Mouse (Mus musculus) urinary bladder, postnatal 4 days (tissue): ENCODE measurements around the gene Wfdc15b.
A peak's percentile ranks its signal among the peaks of the same experiment; 100 is the strongest.
"Not testable (repeated sequence)": the region's sequence is repeated elsewhere in the genome, so short reads cannot be mapped to it uniquely, and the experiment has no call there.

ENCODE experiments used
- DNase-seq, 2 experiments: peaks; one replicate each; pipeline ENCODE4 v3.0.0; 2021 to 2022; ENCODE audit warnings: low spot score in 2 of 2

Wfdc15b gene

DNA sequence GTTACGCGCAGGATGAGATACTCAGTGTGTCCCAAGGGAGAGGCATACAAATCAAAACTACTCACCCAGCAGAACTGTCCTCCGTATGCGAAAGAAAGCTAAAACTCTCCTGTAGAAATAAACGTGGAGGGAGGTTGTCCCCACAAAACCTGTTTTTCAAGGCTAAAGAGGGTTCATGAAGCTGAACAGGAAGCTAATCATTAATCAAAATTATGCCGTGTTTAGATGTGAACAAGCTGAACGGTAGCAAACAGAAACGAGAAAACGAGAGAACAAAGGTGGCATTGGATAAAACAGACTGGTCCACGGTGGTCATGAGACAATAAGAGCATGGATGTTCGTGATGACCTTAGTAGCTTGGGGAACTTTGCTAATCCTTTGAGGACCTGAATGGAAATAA, at the start of gene Wfdc15b:
Gene Wfdc15b, minus strand, starts transcription at position 139 of the 400 bp plus-strand sequence.
- DNase-seq: no peak

DNA sequence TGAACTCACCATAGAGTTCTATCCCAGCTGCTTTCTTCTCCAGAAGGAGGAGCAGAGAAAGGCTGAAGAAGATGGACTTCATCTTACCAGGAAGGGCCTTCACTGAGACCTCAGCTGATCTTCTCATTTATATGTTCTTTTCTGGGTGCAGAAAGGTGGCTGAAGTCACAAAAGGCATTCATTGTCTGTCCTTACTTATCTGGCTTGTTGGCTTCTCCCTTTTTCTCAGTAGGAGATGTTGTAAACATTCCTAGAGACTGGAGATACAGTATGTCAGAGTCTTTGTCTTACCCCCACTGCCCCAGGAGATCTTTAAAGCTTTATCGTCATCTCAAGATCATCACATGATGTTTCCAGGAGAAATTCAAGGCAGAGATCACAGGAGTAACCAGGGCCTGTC, 35.1 kb upstream of the Wfdc15b start, which contains the start of gene Svs3b:
Gene Svs3b, minus strand, starts transcription at position 101 of the 400 bp plus-strand sequence.
- not testable (repeated sequence) for DNase-seq

DNA sequence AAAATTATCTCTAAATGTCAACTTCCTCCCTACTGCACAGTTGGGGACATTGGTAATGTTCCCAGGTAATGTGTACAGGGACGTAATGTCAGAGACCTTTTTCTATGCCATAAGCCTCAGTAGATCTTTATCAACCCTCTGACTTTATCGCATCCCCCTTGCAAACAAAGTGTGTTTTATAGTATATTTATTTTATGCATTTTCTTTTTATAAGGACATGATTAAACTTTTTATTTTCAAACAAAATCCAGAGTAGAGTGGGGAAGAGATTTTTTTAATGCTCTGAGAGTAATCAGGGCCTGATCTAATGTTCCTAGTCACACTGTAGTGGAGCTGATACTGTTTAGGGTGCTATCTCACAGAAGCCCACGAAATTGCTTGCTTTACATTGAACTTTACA, 16.9 kb upstream of the Wfdc15b start, which contains the start of gene Svs2:
Gene Svs2, minus strand, starts transcription at position 101 of the 400 bp plus-strand sequence.
- DNase-seq: no peak

DNA sequence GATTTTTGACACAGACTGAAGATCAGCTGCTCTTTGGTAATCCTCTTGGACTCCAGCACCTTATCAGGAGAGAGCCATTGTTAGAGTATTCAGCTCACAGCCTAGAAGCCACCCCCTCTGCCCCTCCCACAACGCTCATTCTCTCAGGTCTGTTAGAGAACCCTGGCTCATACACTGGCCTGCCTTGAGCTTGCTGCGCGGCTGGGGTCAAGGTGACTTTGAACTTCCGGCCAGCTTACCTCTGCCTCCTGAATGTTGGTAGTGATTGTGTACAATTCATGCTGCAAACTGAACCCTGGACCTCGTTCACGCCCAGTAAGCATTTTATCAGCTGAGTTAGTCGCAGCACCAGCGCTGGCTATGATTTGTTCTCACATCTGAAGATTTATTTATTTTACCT, 11.2 kb upstream of the Wfdc15b start:
- DNase-seq: no peak

DNA sequence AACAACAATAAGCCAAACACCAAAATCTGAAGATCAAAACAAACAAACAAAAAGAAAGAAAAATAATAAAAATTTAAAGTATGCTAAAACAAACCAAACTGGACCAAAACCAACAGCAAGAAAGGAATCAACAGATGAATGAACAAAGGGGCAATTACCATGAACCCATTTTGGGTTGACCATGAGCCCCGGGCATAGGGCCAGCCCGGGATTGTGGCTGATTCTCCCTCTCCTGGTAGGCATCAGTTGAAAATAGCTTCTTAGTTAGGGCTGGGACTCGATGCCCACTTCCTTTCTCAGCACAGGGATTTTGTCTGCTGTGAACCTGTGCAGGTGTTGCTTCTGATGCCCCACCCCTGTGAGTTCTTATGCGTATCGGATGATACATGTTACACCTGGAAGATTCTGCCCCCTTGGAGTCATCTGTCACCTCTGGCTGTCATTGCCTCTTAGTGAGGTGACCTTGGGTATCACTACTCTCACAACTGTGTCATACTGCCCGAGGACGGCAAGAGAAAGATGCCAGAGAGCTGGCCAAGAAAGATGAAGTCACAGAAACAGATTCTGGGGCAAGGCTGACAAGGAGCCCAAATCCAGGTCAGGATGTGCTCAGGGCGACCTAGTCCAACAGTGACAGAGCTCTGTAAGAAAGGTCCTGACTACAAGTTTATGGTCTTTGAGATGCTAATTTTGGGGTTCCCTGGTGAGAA, 7.1 kb upstream of the Wfdc15b start:
- no peak for DNase-seq

DNA sequence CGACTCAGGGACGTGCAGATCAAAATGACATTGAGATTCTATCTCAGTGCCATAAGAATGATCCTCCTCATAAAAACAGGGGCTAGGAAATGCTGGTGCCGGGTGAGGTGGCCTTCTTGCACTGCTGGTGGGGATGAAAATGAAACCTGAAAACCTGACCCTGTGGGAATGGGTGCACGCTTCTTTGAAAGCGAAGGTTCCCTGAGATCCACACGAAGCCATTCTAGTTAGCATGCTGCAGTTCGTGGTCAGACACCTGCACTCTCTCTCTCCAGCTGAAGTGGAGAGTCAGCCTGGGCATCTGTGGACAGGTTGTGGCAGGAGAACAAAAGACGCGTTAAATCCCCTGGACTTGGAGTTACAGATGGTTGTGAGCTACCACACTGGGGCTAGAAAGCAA, 2.2 kb downstream of the Wfdc15b start:
- DNase-seq: no peak

DNA sequence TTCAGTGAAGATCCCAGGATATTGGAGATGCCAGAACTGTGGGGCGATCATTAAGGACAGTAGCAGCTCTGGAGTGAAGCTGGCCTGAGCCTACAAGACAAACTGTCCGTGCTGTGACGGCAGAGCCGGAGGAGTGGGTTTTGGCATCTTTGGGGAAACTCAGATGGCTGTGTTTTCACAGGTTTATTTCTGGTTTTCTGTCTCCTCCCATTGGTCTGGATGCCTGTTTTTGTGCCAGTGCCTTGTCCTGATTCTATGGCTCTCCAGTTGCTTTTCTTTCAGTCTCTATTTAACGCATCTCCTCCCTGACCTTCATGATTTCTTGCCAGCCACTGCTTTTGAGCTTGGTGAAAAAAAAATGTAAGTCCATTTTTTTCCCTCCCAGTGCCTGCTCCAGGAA, 8.7 kb downstream of the Wfdc15b start:
- DNase-seq: no peak

DNA sequence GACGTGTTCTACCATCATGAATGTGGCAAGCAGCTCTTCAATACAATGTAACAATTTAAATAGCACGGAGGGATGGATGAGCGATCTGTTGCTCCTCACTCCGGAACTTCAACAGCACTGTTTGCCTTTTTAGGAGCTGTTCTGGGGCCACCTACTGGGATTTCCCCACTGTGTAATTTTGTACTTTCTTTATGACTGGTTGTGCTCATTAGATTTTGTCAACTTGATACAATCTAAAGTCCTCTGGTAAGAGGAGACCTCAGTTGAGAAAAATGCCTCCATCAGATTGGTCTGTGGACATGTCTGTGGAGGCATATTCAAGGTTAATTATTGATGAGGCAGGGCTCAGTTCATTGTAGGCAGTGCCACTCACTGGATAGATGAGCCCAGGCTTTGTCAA, 10.6 kb downstream of the Wfdc15b start:
- no peak for DNase-seq

DNA sequence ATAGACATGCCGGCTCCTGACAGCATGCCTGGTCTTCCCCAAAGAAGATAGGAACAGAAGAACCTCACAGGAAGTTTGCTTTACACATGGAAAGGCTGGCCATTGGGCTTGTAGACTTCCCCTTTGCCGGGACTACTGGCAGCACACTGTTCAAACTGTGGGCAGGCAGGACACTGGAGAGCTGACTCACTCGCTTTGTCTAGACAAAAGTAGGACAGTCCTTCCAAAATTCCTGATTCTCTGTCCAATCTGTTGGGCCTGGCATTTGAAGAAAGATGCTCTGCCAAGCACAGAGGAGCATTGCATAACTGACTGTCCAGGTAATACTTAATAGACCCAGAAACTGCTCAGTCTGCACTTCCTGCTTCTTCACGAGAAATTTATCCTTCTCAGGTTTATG, 14.8 kb downstream of the Wfdc15b start:
- no peak for DNase-seq

DNA sequence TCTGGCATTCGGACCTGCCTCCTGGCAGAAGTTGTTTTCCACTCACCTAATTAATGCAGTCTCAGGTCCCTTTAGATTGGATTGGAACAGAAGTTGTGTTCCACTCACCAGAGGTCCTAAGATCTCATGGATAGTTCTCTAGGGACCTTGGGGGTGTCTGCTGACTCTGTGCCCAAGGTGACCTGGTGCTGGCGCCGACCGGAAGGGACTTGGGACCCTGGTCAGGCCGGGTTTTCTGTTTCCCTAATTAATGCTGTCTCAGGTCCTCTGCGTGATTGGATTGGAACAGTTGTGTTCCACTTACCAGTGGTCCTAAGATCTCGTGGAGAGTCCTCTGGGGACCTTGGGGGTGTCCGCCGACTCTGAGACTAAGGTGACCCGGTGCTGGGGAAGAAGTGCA, 15.4 kb downstream of the Wfdc15b start:
- DNase-seq: not testable (repeated sequence)

DNA sequence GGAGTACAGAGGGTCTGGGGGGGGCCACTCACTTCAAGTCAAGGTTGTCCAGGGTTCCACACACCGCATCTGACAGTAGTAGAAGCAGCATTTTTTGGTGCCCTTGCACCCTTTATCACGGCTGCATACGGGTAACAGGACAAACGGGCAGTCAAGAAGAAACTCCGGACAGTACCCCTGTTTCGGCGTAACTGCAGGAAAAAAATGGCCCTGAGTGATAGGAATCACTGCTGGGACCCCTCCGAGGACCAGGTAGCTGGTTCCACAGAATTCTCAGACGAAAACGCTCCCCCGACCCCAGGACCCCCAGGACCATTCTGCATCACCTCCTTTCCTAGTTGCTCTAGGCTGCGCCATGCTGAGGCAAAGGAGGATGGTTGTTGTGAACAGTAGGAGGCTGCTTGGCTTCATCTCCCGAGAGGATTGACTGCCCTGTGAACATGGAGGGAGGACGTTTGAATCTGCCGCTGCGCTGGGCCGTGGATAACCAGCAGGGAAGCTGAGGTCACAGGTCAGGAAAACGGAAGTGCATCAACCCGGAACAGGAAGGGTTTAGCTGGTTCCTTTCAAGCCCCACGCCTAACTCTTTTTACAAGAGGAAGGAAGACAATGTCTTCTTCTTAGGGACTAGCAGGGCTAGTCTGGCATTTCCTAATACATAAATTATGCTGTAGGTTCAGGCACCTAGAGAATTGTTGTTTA, 21.7 kb downstream of the Wfdc15b start, which contains the start of gene Wfdc15a:
Gene Wfdc15a, minus strand, starts transcription at position 505 of the 702 bp plus-strand sequence.
- peak in 1 of 2 experiments; percentile 46 for DNase-seq

DNA sequence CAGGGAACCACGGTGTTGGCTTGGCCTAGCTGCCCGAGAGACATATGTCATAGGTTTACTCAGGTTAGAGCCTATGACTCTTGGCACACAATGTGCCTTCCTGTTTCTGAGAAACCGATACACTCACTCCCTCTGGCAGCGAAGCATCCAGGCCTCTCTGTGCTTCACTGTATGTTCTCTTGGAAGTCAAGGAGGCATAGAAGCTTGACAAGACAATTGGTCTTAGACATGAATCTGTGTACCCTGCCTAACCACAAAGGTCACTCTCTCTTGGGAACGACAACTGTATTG, 24.8 kb downstream of the Wfdc15b start:
- DNase-seq: peak in 1 of 2 experiments; percentile 10

DNA sequence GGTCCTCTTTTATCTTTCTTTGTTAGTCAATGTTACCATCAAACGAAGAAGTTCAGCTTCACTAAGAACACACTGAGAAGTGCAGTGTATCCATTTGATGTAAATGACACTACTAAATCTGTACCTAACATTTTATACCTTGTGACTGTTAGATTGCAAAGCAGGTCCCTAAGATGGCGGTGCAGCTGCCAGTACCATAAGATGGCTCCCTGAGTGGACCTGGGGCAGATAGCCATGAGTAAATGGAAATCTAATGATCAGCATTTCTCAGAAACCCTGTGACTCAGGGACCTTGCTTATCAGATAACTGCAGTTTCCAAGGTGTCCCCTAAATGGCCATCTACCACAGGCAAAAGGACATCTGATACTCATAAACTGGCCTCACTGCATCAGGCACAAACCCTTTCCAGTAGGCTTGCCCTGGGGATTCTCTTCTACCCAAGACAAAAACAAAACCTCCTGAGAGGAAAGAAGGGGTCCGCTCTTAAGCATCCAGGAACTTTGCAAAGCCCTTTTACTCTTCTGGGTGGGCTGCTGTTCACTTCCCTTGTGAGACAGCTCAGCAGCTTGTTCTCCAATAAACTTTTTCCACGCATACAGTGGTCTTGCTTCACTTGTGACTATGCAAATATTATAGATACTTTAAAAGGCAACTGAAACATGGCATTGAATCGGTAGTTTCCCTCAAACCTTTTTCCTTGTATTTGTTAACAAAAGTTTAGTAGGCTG, 25.3 kb downstream of the Wfdc15b start:
- peak; percentile 11 to 22 for DNase-seq

DNA sequence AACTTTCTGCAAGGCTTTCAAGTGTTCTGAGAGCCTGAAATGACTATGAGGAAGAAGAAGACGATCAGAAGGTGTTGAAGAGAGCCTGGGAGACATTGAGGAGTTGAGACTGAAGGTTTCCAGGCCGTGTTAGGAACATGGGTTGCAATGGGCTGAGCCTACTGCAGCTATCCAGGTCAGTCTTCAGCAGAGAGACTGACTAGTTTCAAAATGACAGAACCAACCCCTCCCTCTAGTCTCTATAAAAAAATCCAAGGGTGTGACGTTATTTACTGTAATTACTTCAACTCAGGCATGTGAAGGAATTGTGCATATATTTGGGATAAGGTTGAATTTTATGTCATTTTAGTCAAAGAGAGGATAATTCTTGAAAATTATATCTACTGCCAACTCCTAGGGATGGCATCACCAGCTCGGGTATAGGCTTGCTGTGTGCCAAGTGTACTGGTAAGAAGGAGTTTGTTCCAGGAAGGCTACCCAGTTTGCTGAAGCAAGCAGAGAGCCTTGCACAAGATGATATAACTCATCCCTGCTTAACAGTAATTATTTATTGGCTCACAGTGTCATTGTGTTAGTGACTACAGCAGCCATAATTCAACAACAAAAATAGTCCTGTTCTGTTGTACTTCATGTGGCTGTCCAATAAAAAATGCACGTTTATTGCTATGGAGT, 26.4 kb downstream of the Wfdc15b start:
- peak; percentile 7 to 40 for DNase-seq

DNA sequence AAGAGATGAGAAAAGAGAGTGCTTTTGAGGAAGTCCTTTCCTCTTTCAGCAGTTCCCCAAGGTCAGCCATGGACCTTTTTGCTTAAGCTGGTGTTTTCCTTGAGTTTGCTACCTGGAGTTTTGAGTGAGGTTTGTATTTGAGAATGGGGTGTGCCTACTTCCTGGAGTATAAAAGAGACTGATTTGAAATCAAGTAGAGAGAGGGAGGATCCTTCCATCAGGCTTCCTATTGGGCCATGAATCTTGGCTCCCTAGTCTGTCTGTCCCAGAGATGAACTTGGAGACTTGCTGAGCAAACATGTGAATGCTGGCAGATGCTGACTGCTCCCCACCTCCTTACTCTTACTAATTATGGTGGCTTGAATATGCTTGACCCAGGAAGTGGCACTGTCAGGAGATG, 29.2 kb downstream of the Wfdc15b start:
- DNase-seq: peak; percentile 9 to 22

DNA sequence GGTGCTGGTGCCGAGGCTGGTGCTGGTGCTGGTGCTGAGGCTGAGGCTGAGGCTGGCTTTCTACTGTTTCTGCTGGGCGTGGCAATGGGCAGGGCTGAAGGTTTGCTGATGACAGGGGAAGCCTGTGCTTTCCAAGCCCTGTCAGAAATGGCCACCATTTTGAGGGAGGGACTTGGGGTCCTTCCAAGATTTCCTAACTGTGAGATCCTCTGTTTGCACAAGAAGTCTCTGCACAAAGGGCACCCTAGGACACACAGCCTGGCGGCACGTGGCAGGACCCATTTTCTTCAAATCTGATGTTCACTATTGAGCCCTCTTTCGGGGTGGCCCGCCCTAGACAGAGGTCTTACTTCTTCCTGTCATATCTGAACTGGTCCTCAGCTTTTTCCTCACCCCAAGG, 30.9 kb downstream of the Wfdc15b start, which contains the start of gene Wfdc12:
Gene Wfdc12, minus strand, starts transcription at position 33 of the 400 bp plus-strand sequence.
- peak in 1 of 2 experiments; percentile 54 for DNase-seq

DNA sequence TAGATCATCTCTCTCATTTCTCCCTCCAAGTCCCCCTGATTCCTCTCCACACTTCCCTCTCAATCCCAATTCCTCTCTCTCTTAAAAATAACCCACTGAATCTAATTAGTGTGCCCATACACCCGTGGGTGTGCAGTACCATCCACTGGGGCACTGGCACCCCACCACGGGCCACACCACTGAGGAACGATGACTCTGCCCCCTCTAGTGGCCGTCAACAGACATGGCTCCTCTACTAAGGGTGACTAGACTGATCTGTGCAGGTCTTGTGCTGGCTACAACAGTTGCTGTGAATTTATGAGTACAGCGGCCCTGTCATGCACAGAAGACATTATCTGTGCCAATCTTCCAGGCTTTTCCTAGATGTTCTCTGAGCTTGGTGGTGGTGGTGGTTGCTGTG, 32.7 kb downstream of the Wfdc15b start:
- peak in 1 of 2 experiments; percentile 45 for DNase-seq

DNA sequence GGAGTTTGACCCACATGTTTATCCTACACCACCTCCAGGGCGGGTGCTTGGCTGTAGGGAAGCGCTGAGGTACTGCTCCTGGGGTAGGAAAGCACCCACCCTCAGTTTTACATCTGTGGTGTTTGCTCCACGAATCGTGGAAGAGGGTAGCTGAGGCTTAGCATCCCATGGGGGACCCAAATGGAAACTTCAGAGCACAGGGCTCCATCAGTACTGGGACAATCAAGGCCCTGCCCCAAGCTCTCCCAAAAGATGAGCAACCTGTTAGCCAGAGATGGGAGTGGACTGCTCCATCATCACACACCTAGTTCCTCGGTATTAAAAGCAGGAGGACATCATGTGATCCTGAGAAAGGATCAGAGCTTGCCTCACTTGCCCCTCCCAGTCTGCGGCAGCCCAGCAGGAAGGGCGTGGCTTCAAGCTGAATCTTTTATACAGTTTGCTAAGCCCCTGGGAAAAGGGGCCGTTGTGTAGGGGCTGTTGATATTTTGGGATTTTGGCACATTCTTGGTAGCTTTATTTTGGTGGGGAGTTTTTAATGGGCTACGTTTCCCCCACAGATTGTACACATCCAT, 37.2 kb downstream of the Wfdc15b start:
- DNase-seq: peak in 1 of 2 experiments; percentile 43

DNA sequence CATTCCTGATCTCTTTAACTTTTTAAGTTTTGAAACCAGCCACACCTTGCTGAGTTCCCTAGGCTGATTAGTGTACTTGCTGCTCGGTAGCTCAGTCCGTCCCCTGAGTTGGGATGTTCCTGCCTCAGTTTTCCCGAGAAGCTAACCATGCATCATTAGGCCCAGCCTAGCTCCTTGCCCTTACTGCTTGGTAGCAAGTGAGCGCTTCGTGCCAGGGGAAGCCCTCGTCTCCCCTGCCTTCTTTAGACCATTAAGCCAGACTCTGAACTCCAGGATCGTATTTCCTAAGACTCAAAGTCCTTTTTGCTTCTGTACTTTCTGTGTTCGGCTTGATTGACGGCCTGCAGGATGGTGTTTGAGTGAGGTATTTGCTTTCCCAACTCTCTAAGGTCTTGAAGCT, 38.1 kb downstream of the Wfdc15b start:
- DNase-seq: no peak

DNA sequence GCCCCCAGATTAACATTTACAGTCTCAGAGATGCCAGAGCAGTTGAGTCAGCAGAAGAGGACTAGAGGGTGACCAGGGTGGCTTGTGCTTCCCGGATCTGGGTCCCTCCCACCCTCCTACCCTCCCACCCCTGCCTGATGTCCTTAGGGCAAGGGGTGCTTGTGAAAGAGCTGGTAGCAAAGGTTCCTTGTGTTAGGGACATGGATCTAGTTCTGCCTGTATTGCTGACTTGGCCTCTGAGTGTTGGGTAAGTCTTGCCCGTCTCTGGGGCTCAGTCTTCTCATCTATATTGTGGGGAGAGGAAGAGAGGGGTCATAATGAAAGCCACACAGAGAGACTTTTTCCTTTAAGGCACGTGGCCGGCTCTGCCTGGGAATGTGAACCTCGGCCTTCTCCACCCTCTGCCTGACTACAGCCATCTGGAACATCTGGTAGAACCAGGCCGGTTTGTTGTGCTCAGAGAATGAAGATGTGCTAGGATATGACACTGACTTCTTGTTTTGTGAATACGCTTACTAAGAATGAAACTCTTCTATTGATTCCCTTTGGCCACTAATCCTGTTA, 38.7 kb downstream of the Wfdc15b start, which contains the start of gene Wfdc5:
Gene Wfdc5, minus strand, starts transcription at position 51 of the 564 bp plus-strand sequence.
- peak in 1 of 2 experiments; percentile 54 for DNase-seq

DNA sequence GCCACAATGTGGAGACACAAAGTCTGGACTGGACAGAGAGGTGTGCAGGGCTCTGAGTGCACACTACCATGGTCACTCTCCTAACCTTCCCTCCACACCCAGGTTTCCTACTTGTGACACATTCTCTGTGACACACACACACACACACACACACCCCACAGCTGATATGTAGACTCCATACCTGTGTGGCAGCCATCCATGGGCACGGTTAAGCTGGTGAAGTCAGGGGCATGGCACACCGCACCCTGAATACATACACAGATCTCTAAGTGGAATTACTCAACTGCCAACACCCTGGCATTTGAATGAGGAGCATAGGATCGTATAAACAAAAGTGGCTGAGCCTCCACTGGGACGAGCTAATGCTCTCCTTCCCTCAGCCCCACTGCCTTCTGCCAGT, 40.7 kb downstream of the Wfdc15b start:
- no peak for DNase-seq
